ENCODE assay signal across 10 mouse cellular contexts in genomic region chr10:70067169-70068115, GRCm38 (mm10). TPM values are rescaled to one million over a fixed set of nuclear protein-coding genes. Genes with fewer than 3 reads are reported as not detected.
A peak's percentile ranks its signal among the peaks of the same experiment; 100 is the strongest.
DNase-seq lines count a peak whose midpoint lies in the region; ATAC-seq and TF ChIP-seq lines count a peak whose summit lies in the region.
"Had no signal": no experiment of that assay in that cellular context is flagged by ENCODE, and none has a peak within 500 bp of the region (broad histone marks: within the 10 kb centered on the region; RNA-seq: fewer than 3 reads in every experiment).

No protein-coding gene starts in this region.

- H3K9me3 ChIP-seq in kidney, embryonic 15.5 days (replicated peaks): no peaks in the 10 kb centered on the region
- no peaks in the 10 kb centered on the region for H3K9me3 ChIP-seq in MEL (replicated peaks; ENCODE audit: insufficient read depth, low read length)
- H3K9me3 ChIP-seq in liver, embryonic 12.5 days (replicated peaks): peaks cover 3% of the 10 kb centered on the region; the same call in 1 of the 2 replicates

- no peak overlapping the region for H3K4me3 ChIP-seq in kidney, embryonic 15.5 days (replicated peaks)
- H3K4me3 ChIP-seq in MEL (ENCODE audit: control insufficient read depth in 1 of 2, insufficient read depth in 1 of 2, low read depth in 2 of 2, low read length in 2 of 2): no peak overlapping the region
- no peak overlapping the region for H3K4me3 ChIP-seq in liver, embryonic 12.5 days
- H3K4me3 ChIP-seq: liver, embryonic 13.5 days had no signal

- DNase-seq in kidney, adult 11 months: peak; percentile 59
- no peak for DNase-seq in MEL (ENCODE audit: low read depth, low spot score)
- peak; percentile 49 for DNase-seq in brain, embryonic 14.5 days (ENCODE audit: low read depth)
- DNase-seq in large intestine, adult 2 months (ENCODE audit: low read depth, low spot score): peak; percentile 10
- DNase-seq in cerebellum, postnatal 4 days (ENCODE audit: low spot score in 2 of 2): no peak
- DNase-seq: gastrocnemius, postnatal 36 days; liver, embryonic 13.5 days; thymus, postnatal 36 days had no signal

- TF ChIP-seq RAD21 in MEL (IDR thresholded peaks at IDR 0.05; ENCODE audit: low read depth, low read length): no peak

- no peak overlapping the region for H3K27ac ChIP-seq in kidney, embryonic 15.5 days
- H3K27ac ChIP-seq in MEL (ENCODE audit: control insufficient read depth, low read depth, low read length): no peak overlapping the region
- H3K27ac ChIP-seq in liver, embryonic 12.5 days: no peak overlapping the region
- H3K27ac ChIP-seq: liver, embryonic 13.5 days had no signal

- whole genome bisulfite sequencing in kidney, embryonic 15.5 days: 69% methylated on average over 6 of the region's 6 CpGs
- 25% methylated on average over 6 of the region's 6 CpGs for WGBS in large intestine, adult 2 months
- WGBS in liver, embryonic 12.5 days (ENCODE audit: insufficient replicate concordance): 40% methylated on average over 6 of the region's 6 CpGs

- H3K9ac ChIP-seq in kidney, embryonic 15.5 days: no peak overlapping the region
- no peak overlapping the region for H3K9ac ChIP-seq in MEL (ENCODE audit: control insufficient read depth, low read depth, low read length, poor library complexity, severe bottlenecking)
- no peak overlapping the region for H3K9ac ChIP-seq in liver, embryonic 12.5 days
- H3K9ac ChIP-seq: liver, embryonic 13.5 days had no signal

- TF ChIP-seq CTCF in MEL (IDR thresholded peaks at IDR 0.05 in 2 of 3, conservative IDR thresholded peaks at IDR 0.05 in 1 of 3; ENCODE audit: control insufficient read depth in 1 of 3, insufficient read depth in 1 of 3, low read depth in 2 of 3, low read length in 3 of 3, poor library complexity in 1 of 3, severe bottlenecking in 1 of 3): no peak
- TF ChIP-seq CTCF in brain, embryonic 14.5 days (IDR thresholded peaks at IDR 0.05; ENCODE audit: borderline replicate concordance, extremely low read depth, insufficient read depth, insufficient read length): no peak

- no peak for ATAC-seq in kidney, embryonic 15.5 days (replicated peaks; ENCODE audit: low FRiP score)
- ATAC-seq in liver, embryonic 12.5 days: no peak

- no peaks in the 10 kb centered on the region for H3K4me1 ChIP-seq in kidney, embryonic 15.5 days
- H3K4me1 ChIP-seq in MEL (ENCODE audit: control insufficient read depth in 1 of 2, insufficient read depth in 2 of 2, low read length in 2 of 2): no peaks in the 10 kb centered on the region
- H3K4me1 ChIP-seq in liver, embryonic 12.5 days: no peaks in the 10 kb centered on the region
- H3K4me1 ChIP-seq: liver, embryonic 13.5 days had no signal

- H3K27me3 ChIP-seq in kidney, embryonic 15.5 days: no peaks in the 10 kb centered on the region
- H3K27me3 ChIP-seq in MEL (ENCODE audit: control insufficient read depth in 1 of 2, insufficient read depth in 2 of 2, low read length in 2 of 2): no peaks in the 10 kb centered on the region
- peaks cover 7% of the 10 kb centered on the region; the same call in 1 of the 2 replicates for H3K27me3 ChIP-seq in liver, embryonic 12.5 days (replicated peaks)
- H3K27me3 ChIP-seq: liver, embryonic 13.5 days had no signal

- H3K36me3 ChIP-seq in kidney, embryonic 15.5 days: no peaks in the 10 kb centered on the region
- H3K36me3 ChIP-seq in MEL (ENCODE audit: control insufficient read depth in 1 of 2, insufficient read depth in 2 of 2, low read length in 2 of 2): no peaks in the 10 kb centered on the region
- no peaks in the 10 kb centered on the region for H3K36me3 ChIP-seq in liver, embryonic 12.5 days
- H3K36me3 ChIP-seq: liver, embryonic 13.5 days had no signal

- H3K4me2 ChIP-seq in kidney, embryonic 15.5 days: no peak overlapping the region
- H3K4me2 ChIP-seq in liver, embryonic 12.5 days: no peak overlapping the region
- H3K4me2 ChIP-seq: liver, embryonic 13.5 days had no signal

- no peak for TF ChIP-seq POLR2A in MEL (IDR thresholded peaks at IDR 0.05; ENCODE audit: control insufficient read depth in 1 of 2, insufficient read depth in 1 of 2, low read depth in 1 of 2, low read length in 2 of 2, poor library complexity in 1 of 2)
- TF ChIP-seq POLR2A in brain, embryonic 14.5 days (IDR thresholded peaks at IDR 0.05; ENCODE audit: borderline replicate concordance, extremely low read depth, insufficient read depth, insufficient read length, poor library complexity, severe bottlenecking): no peak

- no peaks in the 10 kb centered on the region for H3K79me2 ChIP-seq in MEL (ENCODE audit: control insufficient read depth, insufficient read depth, low read length, poor library complexity)

- TF ChIP-seq EP300 in MEL (IDR thresholded peaks at IDR 0.05; ENCODE audit: low read depth in 1 of 2, low read length in 2 of 2): no peak

TF ChIP-seq in MEL, 35 proteins besides CTCF, POLR2A, EP300 and RAD21:
- no peak for TF ChIP-seq POLR2AphosphoS2 (IDR thresholded peaks at IDR 0.05; ENCODE audit: low read length)
- TF ChIP-seq ZKSCAN1 (IDR thresholded peaks at IDR 0.05; ENCODE audit: low read depth, low read length): peak; percentile 75; the same call in 1 of the 2 replicates

RNA-seq across cellular contexts. Expression of gene Ccdc6, which starts 29.5 kb away (rescaled TPM):
- polyA plus RNA-seq in kidney, embryonic 15.5 days (2015; fragmentation: Nextera tagmentation; extraction: Ambion mirVana): 22.5 and 22.9 TPM in 2 replicates
- 25.4 and 28.6 TPM in 2 replicates for total RNA-seq in MEL (2012; rRNA removed)
- 100 to 1,000 TPM in 1 of 2 experiments, 10 to 100 TPM in 1; 42.0 to 143 TPM for polyA plus RNA-seq in MEL (2012; ENCODE audit: insufficient read depth in 1 of 2, insufficient read length in 2 of 2, low read depth in 1 of 2, low replicate concordance in 2 of 2, missing spikeins in 1 of 2)
- 27.6 and 44.2 TPM in 2 replicates for polyA plus RNA-seq in brain, embryonic 14.5 days (2012; rRNA removed)
- polyA plus RNA-seq in large intestine, adult 2 months (2012; rRNA removed): 22.8 and 30.2 TPM in 2 replicates
- polyA plus RNA-seq in liver, embryonic 12.5 days (2016; fragmentation: Nextera tagmentation; extraction: Ambion mirVana): 9.5 and 10.2 TPM in 2 replicates

Comparison
In these comparisons a context has a peak if more than half of its experiments do, and no peak if none do; other contexts are left out.
1. DNase-seq: peak in kidney, adult 11 months (single experiment), brain, embryonic 14.5 days (single experiment) and large intestine, adult 2 months (single experiment); none in MEL (single experiment) and cerebellum, postnatal 4 days (0 of 2).